In genomic region chr13:18788689-18789088, GRCm38 (mm10) we compare ENCODE assay signal across 28 mouse cellular contexts.
A peak's percentile ranks its signal among the peaks of the same experiment; 100 is the strongest.
DNase-seq lines count a peak whose midpoint lies in the region; ATAC-seq and TF ChIP-seq lines count a peak whose summit lies in the region.
"Had no signal": no experiment of that assay in that cellular context is flagged by ENCODE, and none has a peak within 500 bp of the region (broad histone marks: within the 10 kb centered on the region; RNA-seq: fewer than 3 reads in every experiment).

No protein-coding gene starts in this region.

- no peak overlapping the region for H3K27ac ChIP-seq in limb, embryonic 14.5 days (replicated peaks; ENCODE audit: low read depth, low read length)
- H3K27ac ChIP-seq in limb, embryonic 10.5 days = no peak overlapping the region
- H3K27ac ChIP-seq in embryonic facial prominence, embryonic 14.5 days (replicated peaks; ENCODE audit: low read depth, low read length) = peak overlapping the region; percentile 28; the same call in 1 of the 2 replicates
- no peak overlapping the region for H3K27ac ChIP-seq in heart, embryonic 10.5 days
- H3K27ac ChIP-seq: heart, adult 2 months; hindbrain, embryonic 14.5 days; layer of hippocampus, adult 2 months; liver, embryonic 12.5 days; midbrain, embryonic 10.5 days; neural tube, embryonic 15.5 days had no signal

- no peak for DNase-seq in frontal cortex, postnatal 14 days (ENCODE audit: low spot score in 2 of 2)
- peak; percentile 22 for DNase-seq in limb, embryonic 14.5 days (ENCODE audit: low spot score)
- DNase-seq in limb, embryonic 10.5 days (ENCODE audit: low spot score) = no peak
- DNase-seq in embryonic facial prominence, embryonic 14.5 days (ENCODE audit: low spot score) = peak; percentile 64
- no peak for DNase-seq in right cerebral cortex, postnatal 14 days
- DNase-seq in heart, embryonic 10.5 days (ENCODE audit: low spot score) = no peak
- DNase-seq: adrenal gland, postnatal 10 days; B cell, adult 2 months; cerebellum, adult 18-20 months; cerebellum, postnatal 14 days; forebrain, postnatal 0 days; gastrocnemius, postnatal 36 days; heart, adult 2 months; heart, postnatal 36 days; kidney, postnatal 10 days; lung, adult 18-20 months; lung, postnatal 10 days; right cerebral cortex, postnatal 25 days; spleen, adult 18-20 months had no signal

- ATAC-seq in frontal cortex, adult (ENCODE audit: low TSS enrichment) = 0 out of 2 replicates have a peak, but pooled peaks have one; percentile 35
- ATAC-seq in limb, embryonic 14.5 days (ENCODE audit: low FRiP score, low read depth) = peak; percentile 67
- ATAC-seq in embryonic facial prominence, embryonic 14.5 days (ENCODE audit: low read depth) = no peak
- ATAC-seq: activated CD4-positive, CD25-positive, alpha-beta regulatory T cell, adult 4 months; forebrain, postnatal 0 days; liver, embryonic 12.5 days had no signal

- no peak overlapping the region for H3K4me3 ChIP-seq in limb, embryonic 14.5 days (replicated peaks; ENCODE audit: low read length)
- H3K4me3 ChIP-seq in limb, embryonic 10.5 days = no peak overlapping the region
- H3K4me3 ChIP-seq in embryonic facial prominence, embryonic 14.5 days (ENCODE audit: low read depth, low read length) = no peak overlapping the region
- H3K4me3 ChIP-seq in heart, embryonic 10.5 days = no peak overlapping the region
- H3K4me3 ChIP-seq: heart, adult 2 months; layer of hippocampus, adult 2 months; liver, embryonic 12.5 days; midbrain, embryonic 10.5 days; neural tube, embryonic 15.5 days had no signal

- no peaks in the 10 kb centered on the region for H3K9me3 ChIP-seq in limb, embryonic 14.5 days (ENCODE audit: control insufficient read depth, low read length)
- H3K9me3 ChIP-seq in limb, embryonic 10.5 days (replicated peaks) = no peaks in the 10 kb centered on the region
- H3K9me3 ChIP-seq in embryonic facial prominence, embryonic 14.5 days (ENCODE audit: control insufficient read depth, low read length) = no peaks in the 10 kb centered on the region
- no peaks in the 10 kb centered on the region for H3K9me3 ChIP-seq in heart, embryonic 10.5 days
- H3K9me3 ChIP-seq: G1E; liver, embryonic 12.5 days; midbrain, embryonic 10.5 days; neural tube, embryonic 15.5 days had no signal

- H3K36me3 ChIP-seq in limb, embryonic 14.5 days (ENCODE audit: control insufficient read depth, insufficient read depth, low read length) = no peaks in the 10 kb centered on the region
- H3K36me3 ChIP-seq in limb, embryonic 10.5 days = no peaks in the 10 kb centered on the region
- no peaks in the 10 kb centered on the region for H3K36me3 ChIP-seq in embryonic facial prominence, embryonic 14.5 days (ENCODE audit: control insufficient read depth, insufficient read depth, low read length)
- no peaks in the 10 kb centered on the region for H3K36me3 ChIP-seq in heart, embryonic 10.5 days
- H3K36me3 ChIP-seq: liver, embryonic 12.5 days; midbrain, embryonic 10.5 days; neural tube, embryonic 15.5 days had no signal

- no peak overlapping the region for H3K4me2 ChIP-seq in limb, embryonic 14.5 days (replicated peaks; ENCODE audit: low read depth, low read length, severe bottlenecking)
- H3K4me2 ChIP-seq in embryonic facial prominence, embryonic 14.5 days (ENCODE audit: low read depth, low read length) = no peak overlapping the region
- H3K4me2 ChIP-seq: hindbrain, embryonic 14.5 days; liver, embryonic 12.5 days; neural tube, embryonic 15.5 days had no signal

- WGBS in limb, embryonic 14.5 days = 33% methylated on average over 2 of the region's 2 CpGs
- 87% methylated on average over 2 of the region's 2 CpGs for WGBS in limb, embryonic 10.5 days
- WGBS in embryonic facial prominence, embryonic 14.5 days = 31% methylated on average over 2 of the region's 2 CpGs
- WGBS in heart, embryonic 10.5 days = 75% methylated on average over 2 of the region's 2 CpGs

- no peak overlapping the region for H3K9ac ChIP-seq in limb, embryonic 14.5 days (ENCODE audit: low read depth, low read length, severe bottlenecking)
- H3K9ac ChIP-seq in embryonic facial prominence, embryonic 14.5 days (ENCODE audit: low read depth, low read length) = no peak overlapping the region
- H3K9ac ChIP-seq: forebrain, postnatal 0 days; hindbrain, embryonic 14.5 days; liver, embryonic 12.5 days; neural tube, embryonic 15.5 days had no signal

- H3K27me3 ChIP-seq in limb, embryonic 14.5 days (ENCODE audit: control insufficient read depth, insufficient read depth, low read length) = no peaks in the 10 kb centered on the region
- no peaks in the 10 kb centered on the region for H3K27me3 ChIP-seq in limb, embryonic 10.5 days (ENCODE audit: low read depth, poor library complexity, severe bottlenecking)
- H3K27me3 ChIP-seq in embryonic facial prominence, embryonic 14.5 days (replicated peaks; ENCODE audit: control insufficient read depth, insufficient read depth, low read length) = no peaks in the 10 kb centered on the region
- H3K27me3 ChIP-seq in heart, embryonic 10.5 days (ENCODE audit: insufficient read depth, poor library complexity, severe bottlenecking) = no peaks in the 10 kb centered on the region
- H3K27me3 ChIP-seq: CH12.LX; liver, embryonic 12.5 days; neural tube, embryonic 15.5 days had no signal

- 0 out of 2 replicates have a peak, but pooled peaks cover 8% of the 10 kb centered on the region for H3K4me1 ChIP-seq in limb, embryonic 14.5 days (ENCODE audit: control insufficient read depth, insufficient read depth, low read length)
- no peaks in the 10 kb centered on the region for H3K4me1 ChIP-seq in limb, embryonic 10.5 days
- 0 out of 2 replicates have a peak, but pooled peaks cover 10% of the 10 kb centered on the region for H3K4me1 ChIP-seq in embryonic facial prominence, embryonic 14.5 days (ENCODE audit: control insufficient read depth, insufficient read depth, low read length)
- peaks cover 5% of the 10 kb centered on the region for H3K4me1 ChIP-seq in heart, embryonic 10.5 days
- H3K4me1 ChIP-seq: liver, embryonic 12.5 days; neural tube, embryonic 15.5 days had no signal

- no peak for TF ChIP-seq POLR2A in limb, embryonic 14.5 days (IDR thresholded peaks at IDR 0.05; ENCODE audit: borderline replicate concordance, extremely low read depth, insufficient read depth, insufficient read length)

Comparison
In these comparisons a context has a peak if more than half of its experiments do, and no peak if none do; other contexts are left out.
1. DNase-seq: peak in limb, embryonic 14.5 days (single experiment) and embryonic facial prominence, embryonic 14.5 days (single experiment); none in frontal cortex, postnatal 14 days (0 of 2), limb, embryonic 10.5 days (single experiment), right cerebral cortex, postnatal 14 days (single experiment) and heart, embryonic 10.5 days (single experiment).